Mouse (Mus musculus) heart, postnatal 0 days (tissue): ENCODE data around the gene Zfp385b.

Experiments
- CTCF ChIP-seq: IDR thresholded peaks from 2 replicates; pipeline ENCODE4 v1.5.1; 2016; ENCODE audit warnings: antibody characterized with exemption, control low read depth, low read depth
- EP300 ChIP-seq: IDR thresholded peaks from 2 replicates; pipeline ENCODE4 v1.6.1; 2016; ENCODE audit warnings: antibody characterized with exemption, low read depth

DNA sequence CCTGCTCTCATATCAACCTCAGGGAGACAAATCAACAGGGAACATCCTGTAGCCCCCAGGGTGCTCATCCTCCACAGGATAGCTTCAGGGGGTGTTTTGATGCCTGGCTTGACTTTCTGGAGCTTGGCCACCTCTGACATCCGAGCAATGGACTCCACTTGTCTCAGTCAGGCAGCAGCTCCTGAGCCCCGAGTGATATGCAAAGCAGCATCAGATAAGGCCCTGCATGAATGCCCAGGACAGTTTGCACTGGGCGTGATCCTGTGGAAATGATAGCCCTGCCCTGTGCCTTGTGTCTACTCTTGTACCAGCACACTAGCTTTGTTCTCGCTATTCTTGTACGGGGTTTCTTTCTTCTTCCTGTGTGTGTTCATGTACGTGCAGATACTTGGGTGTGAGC, 303.8 kb downstream of the Zfp385b start:
- no peak for TF ChIP-seq CTCF
- TF ChIP-seq EP300: no peak
